In genomic region chr10:118564041-118564440, GRCm38 (mm10) we compare ENCODE assay signal across 17 mouse cellular contexts.
A peak's percentile ranks its signal among the peaks of the same experiment; 100 is the strongest.
DNase-seq lines count a peak whose midpoint lies in the region; ATAC-seq lines count a peak whose summit lies in the region.
"Had no signal": no experiment of that assay in that cellular context is flagged by ENCODE, and none has a peak within 500 bp of the region (broad histone marks: within the 10 kb centered on the region; RNA-seq: fewer than 3 reads in every experiment).

No protein-coding gene starts in this region.

- H3K36me3 ChIP-seq in embryonic facial prominence, embryonic 14.5 days (ENCODE audit: control insufficient read depth, insufficient read depth, low read length): no peaks in the 10 kb centered on the region
- H3K36me3 ChIP-seq: intestine, embryonic 15.5 days; kidney, embryonic 15.5 days; liver, embryonic 12.5 days; lung, embryonic 15.5 days; stomach, embryonic 15.5 days had no signal

- no peak overlapping the region for H3K27ac ChIP-seq in embryonic facial prominence, embryonic 14.5 days (replicated peaks; ENCODE audit: low read depth, low read length)
- H3K27ac ChIP-seq: intestine, embryonic 15.5 days; kidney, embryonic 15.5 days; liver, embryonic 12.5 days; lung, embryonic 15.5 days; stomach, embryonic 15.5 days had no signal

- peak; percentile 7 to 13 for DNase-seq in cerebellum, adult 18-20 months
- no peak for DNase-seq in cerebellum, postnatal 4 days (ENCODE audit: low spot score in 2 of 2)
- DNase-seq in ovary, postnatal 14 days (ENCODE audit: low spot score): peak; percentile 11
- no peak for DNase-seq in ovary, postnatal 36 days (ENCODE audit: low spot score)
- DNase-seq in embryonic facial prominence, embryonic 14.5 days (ENCODE audit: low spot score): peak; percentile 49
- no peak for DNase-seq in retina, postnatal 1 day
- no peak for DNase-seq in right cerebral cortex, postnatal 14 days
- DNase-seq: thymus, postnatal 14 days had no signal

- H3K9ac ChIP-seq in embryonic facial prominence, embryonic 14.5 days (ENCODE audit: low read depth, low read length): no peak overlapping the region
- H3K9ac ChIP-seq: intestine, embryonic 15.5 days; kidney, embryonic 15.5 days; liver, embryonic 12.5 days; lung, embryonic 15.5 days; stomach, embryonic 15.5 days had no signal

- peak; percentile 74; the same call in 1 of the 2 replicates for ATAC-seq in embryonic facial prominence, embryonic 14.5 days (ENCODE audit: low read depth)
- ATAC-seq in granulocyte monocyte progenitor cell, adult 5-6 weeks (replicated peaks; ENCODE audit: poor library complexity, severe bottlenecking): no peak
- ATAC-seq: activated CD4-positive, CD25-positive, alpha-beta regulatory T cell, adult 4 months; intestine, embryonic 15.5 days; liver, embryonic 12.5 days; midbrain, embryonic 16.5 days had no signal

- no peaks in the 10 kb centered on the region for H3K9me3 ChIP-seq in embryonic facial prominence, embryonic 14.5 days (ENCODE audit: control insufficient read depth, low read length)
- H3K9me3 ChIP-seq: intestine, embryonic 15.5 days; kidney, embryonic 15.5 days; liver, embryonic 12.5 days; lung, embryonic 15.5 days; stomach, embryonic 15.5 days had no signal

- peak overlapping the region; percentile 25 for H3K4me2 ChIP-seq in embryonic facial prominence, embryonic 14.5 days (ENCODE audit: low read depth, low read length)
- H3K4me2 ChIP-seq: intestine, embryonic 15.5 days; kidney, embryonic 15.5 days; liver, embryonic 12.5 days; lung, embryonic 15.5 days; stomach, embryonic 15.5 days had no signal

- H3K4me3 ChIP-seq in embryonic facial prominence, embryonic 14.5 days (ENCODE audit: low read depth, low read length): no peak overlapping the region
- H3K4me3 ChIP-seq: erythroblast, embryonic 14.5 days; intestine, embryonic 15.5 days; kidney, embryonic 15.5 days; liver, embryonic 12.5 days; lung, embryonic 15.5 days; stomach, embryonic 15.5 days had no signal

- H3K27me3 ChIP-seq in embryonic facial prominence, embryonic 14.5 days (replicated peaks; ENCODE audit: control insufficient read depth, insufficient read depth, low read length): no peaks in the 10 kb centered on the region
- H3K27me3 ChIP-seq: intestine, embryonic 15.5 days; kidney, embryonic 15.5 days; liver, embryonic 12.5 days; lung, embryonic 15.5 days; stomach, embryonic 15.5 days had no signal

- 36% methylated on average over 8 of the region's 8 CpGs for WGBS in embryonic facial prominence, embryonic 14.5 days

- peaks cover 7% of the 10 kb centered on the region; the same call in 1 of the 2 replicates for H3K4me1 ChIP-seq in embryonic facial prominence, embryonic 14.5 days (ENCODE audit: control insufficient read depth, insufficient read depth, low read length)
- H3K4me1 ChIP-seq: intestine, embryonic 15.5 days; liver, embryonic 12.5 days; lung, embryonic 15.5 days; stomach, embryonic 15.5 days had no signal

Comparison
In these comparisons a context has a peak if more than half of its experiments do, and no peak if none do; other contexts are left out.
1. DNase-seq: peak in cerebellum, adult 18-20 months (2 of 2), ovary, postnatal 14 days (single experiment) and embryonic facial prominence, embryonic 14.5 days (single experiment); none in cerebellum, postnatal 4 days (0 of 2), ovary, postnatal 36 days (single experiment), retina, postnatal 1 day (single experiment) and right cerebral cortex, postnatal 14 days (single experiment).